Mouse (Mus musculus) macrophage (primary cell): ENCODE data around the gene Fastkd3. TPM values are rescaled to one million over a fixed set of nuclear protein-coding genes. Genes with fewer than 3 reads are reported as not detected.

Source experiments
- H3K27ac ChIP-seq: fragments of 350-480 bp; formaldehyde crosslinking; 2 replicates; pipeline ENCODE4 v1.9.0; 2021
- H3K36me3 ChIP-seq: fragments of 350-480 bp; formaldehyde crosslinking; 2 replicates; pipeline ENCODE4 v1.9.0; 2021; ENCODE audit errors: inconsistent target
- H3K4me3 ChIP-seq: fragments of 350-480 bp; formaldehyde crosslinking; 2 replicates; pipeline ENCODE4 v1.9.0; 2021; ENCODE audit errors: inconsistent target
- H3K79me2 ChIP-seq: fragments of 350-480 bp; formaldehyde crosslinking; 2 replicates; pipeline ENCODE4 v1.9.0; 2021; ENCODE audit errors: inconsistent target
- WGBS: methylation state at CpG from one replicate; pipeline ENCODE4 v1.1.7; 2026; ENCODE audit warnings: inconsistent platforms; ENCODE audit not compliant: missing documents; 5-methylcytosine and 5-hydroxymethylcytosine counted together
- polyA plus RNA-seq: library from polyadenylated mRNA; stranded (reverse); fragments of 250-400 nt; gene quantifications from 3 replicates; pipeline ENCODE4 v1.2.4, GENCODE M21; 2018; ENCODE audit warnings: inconsistent platforms

Gene Fastkd3
- polyA plus RNA-seq, 1 experiment from 2014 or later = 10.6 TPM

GRCm38 (mm10) chr13:68593797-68594196, 11.8 kb downstream of the Fastkd3 start:
- H3K79me2 ChIP-seq = peaks cover 19% of the 10 kb centered on the region; the same call in 1 of the 2 replicates
- H3K36me3 ChIP-seq = peaks cover 43% of the 10 kb centered on the region
- no peak overlapping the region for H3K4me3 ChIP-seq
- no peak overlapping the region for H3K27ac ChIP-seq
- WGBS = 78% methylated on average over 1 of the region's 1 CpGs

GRCm38 (mm10) chr13:68597199-68597598, 15.2 kb downstream of the Fastkd3 start, which contains the start of gene 1700001L19Rik:
1700001L19Rik (plus strand) TSS chr13:68597421.
- Histone ChIP-seq H3K79me2 (no peaks in the 10 kb centered on the region), H3K27ac (no peak within 1 kb of the TSS), H3K4me3 (no peak within 1 kb of the TSS), H3K36me3 (peaks cover 11% of the 10 kb centered on the region)
- 21% methylated on average over 10 of the region's 10 CpGs for WGBS

- no peaks in the 10 kb centered on the region for H3K79me2 ChIP-seq
- 23% methylated on average over 10 of the region's 13 CpGs for WGBS
- H3K27ac ChIP-seq = no peak overlapping the region
- H3K36me3 ChIP-seq = peaks cover 6% of the 10 kb centered on the region
- H3K4me3 ChIP-seq = no peak overlapping the region
Observed at GRCm38 (mm10) chr13:68597667-68598066, 15.6 kb downstream of the Fastkd3 start.

GRCm38 (mm10) chr13:68598953-68599352, 16.9 kb downstream of the Fastkd3 start:
- Histone ChIP-seq H3K27ac (no peak overlapping the region), H3K36me3 (no peaks in the 10 kb centered on the region), H3K79me2 (no peaks in the 10 kb centered on the region), H3K4me3 (no peak overlapping the region)

GRCm38 (mm10) chr13:68601184-68601583, 19.1 kb downstream of the Fastkd3 start:
- Histone ChIP-seq H3K4me3 (no peak overlapping the region), H3K36me3 (no peaks in the 10 kb centered on the region), H3K79me2 (no peaks in the 10 kb centered on the region), H3K27ac (no peak overlapping the region)
- 28% methylated on average over 6 of the region's 6 CpGs for WGBS

GRCm38 (mm10) chr13:68603085-68603484, 21.1 kb downstream of the Fastkd3 start:
- Histone ChIP-seq H3K36me3 (no peaks in the 10 kb centered on the region), H3K4me3 (no peak overlapping the region), H3K79me2 (no peaks in the 10 kb centered on the region), H3K27ac (no peak overlapping the region)
- 90% methylated on average over 5 of the region's 6 CpGs for WGBS

- no peaks in the 10 kb centered on the region for H3K79me2 ChIP-seq
- H3K27ac ChIP-seq = no peak overlapping the region
- H3K36me3 ChIP-seq = no peaks in the 10 kb centered on the region
- H3K4me3 ChIP-seq = no peak overlapping the region
- WGBS = 5% methylated on average over 7 of the region's 11 CpGs
Observed at GRCm38 (mm10) chr13:68605689-68606126, 23.7 kb downstream of the Fastkd3 start.

- no peaks in the 10 kb centered on the region for H3K36me3 ChIP-seq
- H3K79me2 ChIP-seq = no peaks in the 10 kb centered on the region
- 50% methylated on average over 21 of the region's 21 CpGs for WGBS
- H3K27ac ChIP-seq = no peak overlapping the region
- no peak overlapping the region for H3K4me3 ChIP-seq
Observed at GRCm38 (mm10) chr13:68607652-68608405, 25.8 kb downstream of the Fastkd3 start.

- H3K79me2 ChIP-seq = no peaks in the 10 kb centered on the region
- 70% methylated on average over 6 of the region's 6 CpGs for WGBS
- H3K36me3 ChIP-seq = no peaks in the 10 kb centered on the region
- no peak overlapping the region for H3K27ac ChIP-seq
- H3K4me3 ChIP-seq = no peak overlapping the region
Observed at GRCm38 (mm10) chr13:68622792-68623191, 40.8 kb downstream of the Fastkd3 start.

GRCm38 (mm10) chr13:68627041-68627440, 45.0 kb downstream of the Fastkd3 start:
- Histone ChIP-seq H3K79me2 (no peaks in the 10 kb centered on the region), H3K4me3 (no peak overlapping the region), H3K27ac (no peak overlapping the region), H3K36me3 (no peaks in the 10 kb centered on the region)
- WGBS = 84% methylated on average over 3 of the region's 3 CpGs

Other genes with a start within 250 kb of the Fastkd3 start
- gene Mtrr, start 85 bp upstream of the Fastkd3 start, polyA plus RNA-seq = 7.2 to 19.2 TPM (median 8.0 TPM) in 3 replicates
- not detected in 3 replicates for gene 1700001L19Rik, start 15.2 kb downstream of the Fastkd3 start, polyA plus RNA-seq